Comparison of ENCODE assay signal across 8 mouse cellular contexts in genomic region chr11:70539877-70540587, GRCm38 (mm10). TPM values are rescaled to one million over a fixed set of nuclear protein-coding genes. Genes with fewer than 3 reads are reported as not detected.
A peak's percentile ranks its signal among the peaks of the same experiment; 100 is the strongest.
DNase-seq lines count a peak whose midpoint lies in the region; ATAC-seq and TF ChIP-seq lines count a peak whose summit lies in the region.

Gene Pld2 (plus strand): TSS chr11:70540064.

- WGBS in hindbrain, embryonic 15.5 days: under 1% methylated on average over 60 of the region's 65 CpGs
- WGBS in macrophage (ENCODE audit: missing documents): 1% methylated on average over 34 of the region's 65 CpGs

- ATAC-seq in hindbrain, embryonic 15.5 days (ENCODE audit: low FRiP score, low read depth): peak; percentile 93

- no peaks in the 10 kb centered on the region for H3K9me3 ChIP-seq in hindbrain, embryonic 15.5 days

- H3K36me3 ChIP-seq in hindbrain, embryonic 15.5 days: no peaks in the 10 kb centered on the region
- H3K36me3 ChIP-seq in macrophage (ENCODE audit: inconsistent target): peaks cover 29% of the 10 kb centered on the region

- H3K9ac ChIP-seq in hindbrain, embryonic 15.5 days: peak within 1 kb of the TSS; percentile 60

- DNase-seq in NIH3T3 (ENCODE audit: low read depth): peak; percentile 94
- DNase-seq in cerebellum, postnatal 25 days: peak; percentile 50 to 76
- DNase-seq in gastrocnemius, adult 18-20 months (ENCODE audit: low spot score): peak; percentile 83
- peak; percentile 74 to 75 for DNase-seq in left cerebral cortex, adult 2 months (ENCODE audit: extremely low spot score in 1 of 2, low spot score in 2 of 2)
- DNase-seq in retina, postnatal 7 days (ENCODE audit: low read depth, low spot score): peak; percentile 64
- DNase-seq in urinary bladder, adult 18-20 months (ENCODE audit: low spot score in 2 of 2): peak; percentile 84 to 88

- peaks cover 12% of the 10 kb centered on the region for H3K4me1 ChIP-seq in hindbrain, embryonic 15.5 days (replicated peaks)

- H3K27me3 ChIP-seq in hindbrain, embryonic 15.5 days: no peaks in the 10 kb centered on the region

- peak within 1 kb of the TSS; percentile 82 for H3K4me2 ChIP-seq in hindbrain, embryonic 15.5 days

- H3K4me3 ChIP-seq in hindbrain, embryonic 15.5 days: peak within 1 kb of the TSS; percentile 69
- peak within 1 kb of the TSS; percentile 60 for H3K4me3 ChIP-seq in left cerebral cortex, adult 2 months
- peak within 1 kb of the TSS; percentile 48 for H3K4me3 ChIP-seq in macrophage (ENCODE audit: inconsistent target)

- H3K27ac ChIP-seq in hindbrain, embryonic 15.5 days (replicated peaks): peak within 1 kb of the TSS; percentile 66
- H3K27ac ChIP-seq in left cerebral cortex, adult 2 months: peak within 1 kb of the TSS; percentile 77
- H3K27ac ChIP-seq in macrophage: peak within 1 kb of the TSS; percentile 51

- intact Hi-C loops in left cerebral cortex, adult 2 months (cut with DNase I): loop anchor here (2.0 kb wide), 2 partner anchors 23 to 65 kb away; partner anchors contain the start of gene Mink1

- TF ChIP-seq CTCF in left cerebral cortex, adult 2 months (IDR thresholded peaks at IDR 0.05): peak; percentile 71

- peaks cover 26% of the 10 kb centered on the region; the same call in 1 of the 2 replicates for H3K79me2 ChIP-seq in macrophage (ENCODE audit: inconsistent target)

RNA-seq across cellular contexts. Expression of gene Pld2, which starts in this region (rescaled TPM):
- total RNA-seq in gastrocnemius, adult 18-20 months (2021): 10 to 100 TPM; 12.2 to 17.7 TPM
- 17.3 and 20.4 TPM in 2 replicates for polyA plus RNA-seq in hindbrain, embryonic 15.5 days (2015; fragmentation: Nextera tagmentation; extraction: Ambion mirVana)
- total RNA-seq in left cerebral cortex, adult 2 months (2021): 10 to 100 TPM; 12.8 to 13.6 TPM
- 100 to 1,000 TPM; 111 to 303 (median 185) TPM for total RNA-seq in macrophage (2018; cell fraction: chromatin; rRNA removed)
- 10 to 100 TPM; 15.3 to 36.4 (median 23.9) TPM for total RNA-seq in macrophage (2018; cell fraction: cytosol; rRNA removed)
- 100 to 1,000 TPM in 13 of 26 experiments, 10 to 100 TPM in 13; 45.6 to 248 (median 103) TPM for total RNA-seq in macrophage (2018; cell fraction: nucleus; rRNA removed)
- polyA plus RNA-seq in macrophage (2018): 19.1 to 36.3 TPM (median 25.0 TPM) in 3 replicates

Comparison
In these comparisons a context has a peak if more than half of its experiments do, and no peak if none do; other contexts are left out.
1. Peak in every context shown above with its lines: DNase-seq, ATAC-seq, H3K4me3 ChIP-seq and H3K27ac ChIP-seq.